Mouse (Mus musculus): ENCODE measurements around the gene Jpt2.
"Not testable (repeated sequence)": the region's sequence is repeated elsewhere in the genome, so short reads cannot be mapped to it uniquely, and the experiment has no call there.

The Jpt2 gene

GRCm38 (mm10) chr17:24960135-24960851 is at the start of gene Jpt2:
Gene Jpt2 (minus strand): TSS chr17:24960689.
- DNase-seq = peak; percentile 97

GRCm38 (mm10) chr17:25007480-25007879 is 47.0 kb upstream of the Jpt2 start:
- no peak for DNase-seq

- DNase-seq = no peak
Measured at GRCm38 (mm10) chr17:25005102-25005501, 44.6 kb upstream of the Jpt2 start.

GRCm38 (mm10) chr17:24994721-24995120 is 34.2 kb upstream of the Jpt2 start:
- DNase-seq = no peak

- no peak for DNase-seq
Measured at GRCm38 (mm10) chr17:24987221-24987620, 26.7 kb upstream of the Jpt2 start.

- DNase-seq = no peak
Measured at GRCm38 (mm10) chr17:24960852-24961715, 595 bp upstream of the Jpt2 start.

GRCm38 (mm10) chr17:24959371-24959770 is 1.1 kb downstream of the Jpt2 start:
- DNase-seq = no peak

GRCm38 (mm10) chr17:24953291-24953690 is 7.2 kb downstream of the Jpt2 start:
- DNase-seq = no peak

- DNase-seq = no peak
Measured at GRCm38 (mm10) chr17:24950671-24951070, 9.8 kb downstream of the Jpt2 start.

GRCm38 (mm10) chr17:24948204-24948603 is 12.3 kb downstream of the Jpt2 start:
- no peak for DNase-seq

- not testable (repeated sequence) for DNase-seq
Measured at GRCm38 (mm10) chr17:24943589-24943988, 16.9 kb downstream of the Jpt2 start.

GRCm38 (mm10) chr17:24943036-24943435 is 17.5 kb downstream of the Jpt2 start:
- DNase-seq = no peak

GRCm38 (mm10) chr17:24942453-24942852 is 18.0 kb downstream of the Jpt2 start:
- peak; percentile 60 for DNase-seq

- DNase-seq = no peak
Measured at GRCm38 (mm10) chr17:24937266-24937665, 23.2 kb downstream of the Jpt2 start.

GRCm38 (mm10) chr17:24936259-24937237 is 23.9 kb downstream of the Jpt2 start, which contains the start of gene Mapk8ip3:
Gene Mapk8ip3 (minus strand): TSS chr17:24936977.
- DNase-seq = peak; percentile 97

GRCm38 (mm10) chr17:24935666-24936065 is 24.8 kb downstream of the Jpt2 start:
- no peak for DNase-seq

GRCm38 (mm10) chr17:24934926-24935325 is 25.6 kb downstream of the Jpt2 start:
- DNase-seq = no peak

- no peak for DNase-seq
Measured at GRCm38 (mm10) chr17:24933163-24933562, 27.3 kb downstream of the Jpt2 start.

GRCm38 (mm10) chr17:24932431-24932830 is 28.1 kb downstream of the Jpt2 start:
- DNase-seq = no peak

GRCm38 (mm10) chr17:24929506-24929905 is 31.0 kb downstream of the Jpt2 start:
- DNase-seq = no peak

- DNase-seq = no peak
Measured at GRCm38 (mm10) chr17:24923246-24923645, 37.2 kb downstream of the Jpt2 start.

GRCm38 (mm10) chr17:24913984-24914383 is 46.5 kb downstream of the Jpt2 start:
- no peak for DNase-seq

- DNase-seq = no peak
Measured at GRCm38 (mm10) chr17:24907591-24907990, 52.9 kb downstream of the Jpt2 start.
